Mouse (Mus musculus): Measurements from ENCODE around the gene Raly.

GRCm38 (mm10) chr2:154748383-154748782 lies 42.5 kb upstream of the Raly start:
- TF ChIP-seq CTCF (IDR thresholded peaks at IDR 0.05; ENCODE audit: borderline replicate concordance, insufficient read depth, low read depth, low read length) (no peak; the same call in 1 of the 2 replicates), POLR2A (IDR thresholded peaks at IDR 0.05; ENCODE audit: borderline replicate concordance, insufficient read depth, low read length) (no peak)
